Mouse (Mus musculus) forebrain, embryonic 12.5 days (tissue): ENCODE measurements around the gene Zcchc2. TPM values are rescaled to one million over a fixed set of nuclear protein-coding genes. Genes with fewer than 3 reads are reported as not detected.

Experiments
- ATAC-seq: fragments of 200-750 bp; cut with Nextera tagmentation; 2 replicates; pipeline ENCODE4 v1.8.0; 2017; ENCODE audit warnings: moderate TSS enrichment; ENCODE audit not compliant: low FRiP score
- H3K27ac ChIP-seq: fragments of 300-500 bp; sonication (generic); 2 replicates; pipeline ENCODE4 v1.5.1; 2016; ENCODE audit warnings: mild to moderate bottlenecking
- H3K27me3 ChIP-seq: fragments of 300-500 bp; sonication (generic); 2 replicates; pipeline ENCODE4 v1.6.1; 2016; ENCODE audit warnings: mild to moderate bottlenecking
- H3K36me3 ChIP-seq: fragments of 300-500 bp; sonication (generic); replicated peaks from 2 replicates; pipeline ENCODE4 v1.6.1; 2016; ENCODE audit warnings: mild to moderate bottlenecking
- H3K4me1 ChIP-seq: fragments of 300-500 bp; sonication (generic); 2 replicates; pipeline ENCODE4 v1.6.1; 2016
- H3K4me2 ChIP-seq: fragments of 300-500 bp; sonication (generic); 2 replicates; pipeline ENCODE4 v1.6.1; 2016; ENCODE audit warnings: mild to moderate bottlenecking, moderate library complexity
- H3K4me3 ChIP-seq: fragments of 300-500 bp; sonication (generic); replicated peaks from 2 replicates; pipeline ENCODE4 v1.5.1; 2016; ENCODE audit warnings: mild to moderate bottlenecking
- H3K9ac ChIP-seq: fragments of 300-500 bp; sonication (generic); 2 replicates; pipeline ENCODE4 v1.6.1; 2016; ENCODE audit warnings: mild to moderate bottlenecking
- H3K9me3 ChIP-seq: fragments of 300-500 bp; sonication (generic); 2 replicates; pipeline ENCODE4 v1.6.1; 2016
- WGBS: fragments of 180-500 bp; shearing (Covaris S2); methylation state at CpG from one replicate; pipeline ENCODE4 v1.1.7; 2016; 5-methylcytosine and 5-hydroxymethylcytosine counted together
- polyA plus RNA-seq: library from polyadenylated mRNA; unstranded; fragments of >200 nt; fragmentation: Nextera tagmentation; extraction: Ambion mirVana; gene quantifications from 2 replicates; pipeline ENCODE4 v1.2.1, GENCODE M21; 2016

Zcchc2 gene
- polyA plus RNA-seq, 1 experiment from 2014 or later, result 2.2 TPM

DNA sequence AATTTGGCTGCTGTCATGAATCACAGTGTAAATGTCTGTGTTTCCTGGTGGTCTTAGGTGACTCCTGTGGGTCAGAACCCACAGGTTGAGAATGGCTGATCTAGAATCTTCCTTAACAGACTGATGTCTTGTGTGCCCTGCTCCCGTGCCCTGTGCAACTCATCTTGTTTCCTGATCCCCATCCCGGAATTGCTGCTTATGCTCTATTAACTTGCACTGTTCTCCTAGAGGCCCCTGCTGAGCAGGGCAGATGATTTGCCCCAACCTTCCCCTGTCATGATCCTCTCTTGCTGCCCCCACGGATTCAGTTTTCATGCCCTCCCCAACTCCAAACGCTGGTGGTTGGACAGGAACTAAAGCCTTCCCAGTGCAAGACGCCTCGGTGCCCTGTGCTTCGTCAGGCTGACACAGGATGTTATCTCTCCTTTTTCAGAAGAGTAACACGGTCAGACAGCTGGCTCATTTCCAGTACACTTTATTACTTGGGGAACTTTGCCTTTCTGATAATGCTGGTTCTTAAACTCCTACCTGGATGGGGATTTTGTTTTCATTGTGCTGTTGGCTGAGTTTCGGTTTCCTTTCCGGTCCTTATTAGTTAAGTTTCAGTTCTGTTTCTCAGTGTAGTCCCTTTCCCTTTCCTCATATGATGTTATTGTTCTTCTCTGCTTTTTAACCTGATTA, 18.6 kb upstream of the Zcchc2 start:
- Histone ChIP-seq H3K9ac (no peak overlapping the region), H3K27ac (no peak overlapping the region), H3K4me2 (no peak overlapping the region), H3K4me1 (no peaks in the 10 kb centered on the region), H3K9me3 (no peaks in the 10 kb centered on the region), H3K36me3 (no peaks in the 10 kb centered on the region), H3K4me3 (no peak overlapping the region), H3K27me3 (no peaks in the 10 kb centered on the region)
- ATAC-seq, result no peak
- 82% methylated on average over 10 of the region's 10 CpGs for WGBS

- H3K4me1 ChIP-seq, result no peaks in the 10 kb centered on the region
- no peak overlapping the region for H3K4me3 ChIP-seq
- ATAC-seq, result no peak
- no peaks in the 10 kb centered on the region for H3K27me3 ChIP-seq
- H3K4me2 ChIP-seq, result no peak overlapping the region
- no peaks in the 10 kb centered on the region for H3K36me3 ChIP-seq
- WGBS, result 90% methylated on average over 2 of the region's 2 CpGs
- no peaks in the 10 kb centered on the region for H3K9me3 ChIP-seq
- H3K9ac ChIP-seq, result no peak overlapping the region
- H3K27ac ChIP-seq, result no peak overlapping the region
Observed at GRCm38 (mm10) chr1:105974023-105974422, 16.2 kb upstream of the Zcchc2 start.

DNA sequence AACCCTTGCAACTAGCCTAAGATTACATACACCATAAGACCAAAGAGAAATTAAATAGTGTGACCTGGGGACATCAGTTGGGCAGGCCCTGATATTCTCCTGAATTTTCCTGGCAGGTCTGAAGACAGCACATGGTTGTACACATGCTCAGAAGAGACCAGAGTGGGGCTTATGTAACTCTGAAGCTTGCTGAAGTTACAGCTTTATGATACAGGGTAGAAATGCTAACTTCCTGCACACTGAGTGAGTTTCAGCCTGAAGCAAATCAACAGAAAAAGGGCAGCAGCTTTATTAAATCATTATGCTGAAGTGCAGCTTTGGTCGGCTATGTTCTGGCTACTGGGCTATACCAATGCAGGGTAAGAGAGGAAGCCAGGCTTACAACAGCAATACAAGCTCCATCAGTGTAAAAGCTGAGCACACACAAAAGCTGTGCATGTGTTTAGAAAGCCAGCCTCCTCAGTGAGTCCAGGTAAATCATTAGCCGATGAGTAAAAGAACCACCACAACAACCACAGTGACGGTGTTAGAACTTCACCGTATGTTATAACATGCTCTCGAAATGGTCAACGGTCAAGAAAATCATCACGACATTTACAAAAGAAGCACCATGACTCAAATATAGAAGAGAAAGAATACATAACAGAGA, 12.6 kb upstream of the Zcchc2 start:
- no peak for ATAC-seq
- no peaks in the 10 kb centered on the region for H3K9me3 ChIP-seq
- no peaks in the 10 kb centered on the region for H3K27me3 ChIP-seq
- WGBS, result 93% methylated on average over 7 of the region's 7 CpGs
- no peak overlapping the region for H3K9ac ChIP-seq
- no peaks in the 10 kb centered on the region for H3K36me3 ChIP-seq
- H3K4me3 ChIP-seq, result no peak overlapping the region
- no peak overlapping the region for H3K4me2 ChIP-seq
- no peaks in the 10 kb centered on the region for H3K4me1 ChIP-seq
- no peak overlapping the region for H3K27ac ChIP-seq

- Histone ChIP-seq H3K4me1 (no peaks in the 10 kb centered on the region), H3K9ac (no peak overlapping the region), H3K27me3 (no peaks in the 10 kb centered on the region), H3K4me2 (no peak overlapping the region), H3K9me3 (no peaks in the 10 kb centered on the region), H3K36me3 (no peaks in the 10 kb centered on the region), H3K27ac (no peak overlapping the region), H3K4me3 (no peak overlapping the region)
- 70% methylated on average over 6 of the region's 6 CpGs for WGBS
- ATAC-seq, result no peak
Observed at GRCm38 (mm10) chr1:105980849-105981610, 9.2 kb upstream of the Zcchc2 start.

DNA sequence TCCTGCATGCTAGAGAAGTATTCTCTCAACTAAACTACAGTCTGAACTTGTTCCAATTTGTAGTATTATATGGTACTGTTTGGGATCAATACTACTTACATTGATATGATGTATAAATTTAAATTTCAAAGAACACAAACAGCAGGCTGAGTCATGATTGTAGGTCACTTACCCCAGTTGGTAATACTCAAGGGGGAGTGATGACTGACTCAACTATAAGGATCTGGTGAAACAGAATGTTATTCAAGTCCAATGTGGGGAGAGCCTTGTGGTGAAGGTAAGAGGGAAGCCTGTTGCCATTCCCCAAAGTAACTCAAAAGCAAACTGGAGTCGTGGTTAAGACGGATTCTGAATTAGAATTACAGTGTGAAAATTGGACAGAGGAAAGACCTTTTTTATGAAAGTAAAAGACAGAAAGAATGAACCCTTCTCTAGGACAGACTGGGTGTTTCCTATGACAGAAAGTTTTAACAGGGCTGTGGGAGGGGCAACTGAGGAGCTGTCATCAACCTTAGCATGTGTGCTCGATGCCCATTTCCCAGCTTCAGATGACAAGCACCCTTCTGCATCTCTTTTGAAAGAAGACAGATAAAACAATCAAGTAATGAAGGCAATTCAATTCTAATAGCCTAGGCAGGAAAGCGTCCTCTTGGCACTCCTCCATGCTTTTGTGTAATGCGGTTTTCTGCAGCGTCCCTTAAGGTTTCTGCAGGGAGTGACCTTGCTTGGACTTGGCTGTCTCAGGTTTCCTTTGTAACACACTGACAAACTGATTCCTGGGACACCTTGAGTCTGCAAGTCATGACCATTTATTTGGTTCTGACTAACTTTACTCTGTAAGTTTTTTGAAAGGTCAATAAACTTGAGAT, 7.5 kb upstream of the Zcchc2 start:
- Histone ChIP-seq H3K9ac (no peak overlapping the region), H3K4me1 (no peaks in the 10 kb centered on the region)
- 77% methylated on average over 6 of the region's 6 CpGs for WGBS

DNA sequence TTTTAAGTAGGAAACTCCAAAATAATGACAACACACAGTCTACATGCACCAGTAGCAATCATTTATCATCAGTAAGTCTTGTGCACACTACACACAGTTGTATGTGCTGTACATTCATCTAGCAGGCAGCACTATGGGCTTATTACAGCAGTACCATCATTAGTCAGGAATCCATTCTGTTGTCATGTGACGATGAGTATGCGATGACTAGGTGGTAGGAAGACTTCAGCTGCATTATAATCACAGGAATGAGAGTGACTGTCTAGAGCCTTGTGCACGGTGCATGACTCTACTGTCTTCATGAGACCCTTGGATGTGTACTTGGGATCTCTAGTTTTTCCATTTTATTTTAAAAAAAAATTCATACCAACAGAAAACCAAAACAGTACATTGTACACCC, 6.0 kb upstream of the Zcchc2 start:
- Histone ChIP-seq H3K9me3 (no peaks in the 10 kb centered on the region), H3K4me3 (no peak overlapping the region), H3K36me3 (no peaks in the 10 kb centered on the region), H3K27ac (no peak overlapping the region), H3K9ac (no peak overlapping the region), H3K27me3 (no peaks in the 10 kb centered on the region), H3K4me2 (no peak overlapping the region), H3K4me1 (no peaks in the 10 kb centered on the region; the same call in 1 of the 2 replicates)
- WGBS, result 94% methylated on average over 3 of the region's 3 CpGs
- no peak for ATAC-seq

More for the DNA sequence above, 7.5 kb upstream of the Zcchc2 start:
- Histone ChIP-seq H3K27me3 (no peaks in the 10 kb centered on the region), H3K36me3 (no peaks in the 10 kb centered on the region), H3K27ac (no peak overlapping the region), H3K4me3 (no peak overlapping the region), H3K9me3 (no peaks in the 10 kb centered on the region), H3K4me2 (no peak overlapping the region)
- ATAC-seq, result no peak

GRCm38 (mm10) chr1:105988171-105988570, 2.0 kb upstream of the Zcchc2 start:
- H3K27ac ChIP-seq, result no peak overlapping the region
- no peak overlapping the region for H3K9ac ChIP-seq
- no peaks in the 10 kb centered on the region for H3K27me3 ChIP-seq
- H3K4me1 ChIP-seq, result peaks cover 21% of the 10 kb centered on the region
- H3K4me2 ChIP-seq, result no peak overlapping the region
- H3K36me3 ChIP-seq, result no peaks in the 10 kb centered on the region
- H3K9me3 ChIP-seq, result no peaks in the 10 kb centered on the region
- 72% methylated on average over 3 of the region's 3 CpGs for WGBS
- H3K4me3 ChIP-seq, result no peak overlapping the region
- no peak for ATAC-seq

- Histone ChIP-seq H3K27ac (no peak overlapping the region), H3K4me1 (peaks cover 28% of the 10 kb centered on the region), H3K4me3 (peak overlapping the region; percentile 78), H3K4me2 (peak overlapping the region; percentile 66), H3K27me3 (no peaks in the 10 kb centered on the region), H3K9me3 (no peaks in the 10 kb centered on the region), H3K9ac (no peak overlapping the region), H3K36me3 (no peaks in the 10 kb centered on the region)
- ATAC-seq, result no peak
- WGBS, result 72% methylated on average over 14 of the region's 14 CpGs
Observed at GRCm38 (mm10) chr1:105988903-105989639, 1.1 kb upstream of the Zcchc2 start.

- peak overlapping the region; percentile 66 for H3K4me2 ChIP-seq
- H3K9me3 ChIP-seq, result no peaks in the 10 kb centered on the region
- H3K27ac ChIP-seq, result no peak overlapping the region
- H3K36me3 ChIP-seq, result no peaks in the 10 kb centered on the region
- peak overlapping the region; percentile 53 for H3K9ac ChIP-seq
- ATAC-seq, result peak; percentile 22
- H3K27me3 ChIP-seq, result no peaks in the 10 kb centered on the region
- WGBS, result 2% methylated on average over 13 of the region's 13 CpGs
- H3K4me1 ChIP-seq, result peaks cover 28% of the 10 kb centered on the region
- peak overlapping the region; percentile 78 for H3K4me3 ChIP-seq
Observed at GRCm38 (mm10) chr1:105989640-105989984, 594 bp upstream of the Zcchc2 start.

GRCm38 (mm10) chr1:105990911-105991761, 930 bp downstream of the Zcchc2 start:
- Histone ChIP-seq H3K27me3 (no peaks in the 10 kb centered on the region), H3K4me2 (peak overlapping the region; percentile 99), H3K4me1 (peaks cover 28% of the 10 kb centered on the region), H3K9ac (peak overlapping the region; percentile 83), H3K9me3 (no peaks in the 10 kb centered on the region), H3K4me3 (peak overlapping the region; percentile 78), H3K27ac (peak overlapping the region; percentile 95), H3K36me3 (no peaks in the 10 kb centered on the region)
- WGBS, result under 1% methylated on average over 89 of the region's 104 CpGs
- ATAC-seq, result peak; percentile 9; the same call in 1 of the 2 replicates
